Mouse (Mus musculus) liver, postnatal 0 days (tissue): ENCODE measurements around the gene Zbtb9. TPM values are rescaled to one million over a fixed set of nuclear protein-coding genes. Genes with fewer than 3 reads are reported as not detected.
"Not testable (repeated sequence)": the region's sequence is repeated elsewhere in the genome, so short reads cannot be mapped to it uniquely, and the experiment has no call there.

Source experiments
- ATAC-seq: fragments of 200-750 bp; cut with Nextera tagmentation; 2 replicates; pipeline ENCODE4 v1.8.0; 2017; ENCODE audit warnings: mild to moderate bottlenecking, moderate library complexity
- DNase-seq: peaks from one replicate; pipeline ENCODE4 v3.0.0-alpha.2; 2016
- H3K27ac ChIP-seq: fragments of 300-500 bp; sonication (generic); 2 replicates; pipeline ENCODE4 v1.5.1; 2014; ENCODE audit warnings: antibody characterized with exemption, moderate library complexity, mild to moderate bottlenecking, low read depth
- H3K27me3 ChIP-seq: fragments of 300-500 bp; sonication (generic); 2 replicates; pipeline ENCODE4 v1.6.1; 2014; ENCODE audit warnings: low read length, control low read depth, mixed read lengths; ENCODE audit not compliant: insufficient read depth
- H3K36me3 ChIP-seq: fragments of 300-500 bp; sonication (generic); replicated peaks from 2 replicates; pipeline ENCODE4 v1.6.1; 2014; ENCODE audit warnings: mild to moderate bottlenecking, control low read depth, low read length, moderate library complexity, mixed read lengths; ENCODE audit not compliant: insufficient read depth
- H3K4me1 ChIP-seq: fragments of 300-500 bp; sonication (generic); 2 replicates; pipeline ENCODE4 v1.6.1; 2014; ENCODE audit warnings: antibody characterized with exemption, mild to moderate bottlenecking, control low read depth; ENCODE audit not compliant: insufficient read depth
- H3K4me2 ChIP-seq: fragments of 300-500 bp; sonication (generic); 2 replicates; pipeline ENCODE4 v1.6.1; 2014; ENCODE audit warnings: low read depth, mild to moderate bottlenecking, low read length, moderate library complexity, mixed read lengths
- H3K4me3 ChIP-seq: fragments of 300-500 bp; sonication (generic); 2 replicates; pipeline ENCODE4 v1.5.1; 2014; ENCODE audit warnings: low read depth, low read length
- H3K9ac ChIP-seq: fragments of 300-500 bp; sonication (generic); replicated peaks from 2 replicates; pipeline ENCODE4 v1.6.1; 2014; ENCODE audit warnings: mild to moderate bottlenecking, moderate library complexity
- H3K9me3 ChIP-seq: fragments of 300-500 bp; sonication (generic); 2 replicates; pipeline ENCODE4 v1.6.1; 2016; ENCODE audit warnings: mild to moderate bottlenecking, control low read depth, low read length, mixed read lengths
- CTCF ChIP-seq: sonication (generic); IDR thresholded peaks from 2 replicates; pipeline ENCODE4 v1.5.1; 2016; ENCODE audit warnings: antibody characterized with exemption, low read depth
- EP300 ChIP-seq: IDR thresholded peaks from 2 replicates; pipeline ENCODE4 v1.6.1; 2016; ENCODE audit warnings: antibody characterized with exemption, low read depth, mild to moderate bottlenecking
- WGBS: fragments of 180-500 bp; shearing (Covaris S2); extraction: QIAGEN DNeasy Blood & Tissue Kit; methylation state at CpG from one replicate; pipeline ENCODE4 v1.1.7; 2014; ENCODE audit not compliant: insufficient replicate concordance; 5-methylcytosine and 5-hydroxymethylcytosine counted together
- polyA plus RNA-seq: library from polyadenylated mRNA; unstranded; fragments of >200 nt; fragmentation: Nextera tagmentation; extraction: Ambion mirVana; gene quantifications from 2 replicates; pipeline ENCODE4 v1.2.1, GENCODE M21; 2015

Gene Zbtb9
- polyA plus RNA-seq, result 3.3 and 4.4 TPM in 2 replicates

- H3K9me3 ChIP-seq, result no peaks in the 10 kb centered on the region
- H3K27me3 ChIP-seq, result no peaks in the 10 kb centered on the region
- WGBS, result under 1% methylated on average over 63 of the region's 75 CpGs
- peaks cover 18% of the 10 kb centered on the region for H3K4me1 ChIP-seq
- TF ChIP-seq EP300 (no peak), CTCF (no peak)
- peak within 1 kb of the TSS; percentile 100 for H3K4me2 ChIP-seq
- ATAC-seq, result peak; percentile 100
- peak; percentile 97 for DNase-seq
- peaks cover 13% of the 10 kb centered on the region for H3K36me3 ChIP-seq
- H3K9ac ChIP-seq, result peak within 1 kb of the TSS; percentile 87
- H3K4me3 ChIP-seq, result peak within 1 kb of the TSS; percentile 82
- peak within 1 kb of the TSS; percentile 89 for H3K27ac ChIP-seq
Measured at GRCm38 (mm10) chr17:26972703-26973574, at the start of gene Zbtb9. Gene Zbtb9 (plus strand): TSS chr17:26973167.

GRCm38 (mm10) chr17:26925414-26925813 is 47.6 kb upstream of the Zbtb9 start:
- peaks cover 18% of the 10 kb centered on the region for H3K36me3 ChIP-seq
- H3K27ac ChIP-seq, H3K4me1 ChIP-seq, DNase-seq, H3K27me3 ChIP-seq, H3K4me2 ChIP-seq, ATAC-seq, H3K4me3 ChIP-seq, H3K9me3 ChIP-seq, H3K9ac ChIP-seq: not testable (repeated sequence)
- WGBS, result 91% methylated on average over 9 of the region's 9 CpGs

GRCm38 (mm10) chr17:26931795-26932194 is 41.2 kb upstream of the Zbtb9 start:
- 64% methylated on average over 7 of the region's 7 CpGs for WGBS
- H3K36me3 ChIP-seq, result peaks cover 22% of the 10 kb centered on the region

GRCm38 (mm10) chr17:26932839-26933398 is 40.0 kb upstream of the Zbtb9 start, which contains the start of gene Phf1:
Gene Phf1 (plus strand): TSS chr17:26933052.
- under 1% methylated on average over 26 of the region's 43 CpGs for WGBS
- ATAC-seq (peak; percentile 96), DNase-seq (peak; percentile 99)
- H3K36me3 ChIP-seq, result peaks cover 27% of the 10 kb centered on the region
- peak within 1 kb of the TSS; percentile 74 for H3K4me3 ChIP-seq
- H3K4me2 ChIP-seq, result peak within 1 kb of the TSS; percentile 89
- H3K27me3 ChIP-seq, result no peaks in the 10 kb centered on the region
- H3K9ac ChIP-seq, result peak within 1 kb of the TSS; percentile 83
- no peaks in the 10 kb centered on the region for H3K9me3 ChIP-seq
- no peak for TF ChIP-seq EP300
- TF ChIP-seq CTCF, result no peak; the same call in none of the 2 replicates
- peak within 1 kb of the TSS; percentile 68 for H3K27ac ChIP-seq
- H3K4me1 ChIP-seq, result peaks cover 22% of the 10 kb centered on the region

More at GRCm38 (mm10) chr17:26931795-26932194, 41.2 kb upstream of the Zbtb9 start:
- H3K9me3 ChIP-seq, H3K27me3 ChIP-seq, H3K4me3 ChIP-seq, ATAC-seq, H3K27ac ChIP-seq, H3K4me2 ChIP-seq, H3K9ac ChIP-seq: not testable (repeated sequence)
- DNase-seq, result peak; percentile 66
- TF ChIP-seq CTCF, result peak; percentile 71
- peaks cover 17% of the 10 kb centered on the region for H3K4me1 ChIP-seq

GRCm38 (mm10) chr17:26933419-26933818 is 39.5 kb upstream of the Zbtb9 start:
- Histone ChIP-seq H3K4me1 (peaks cover 27% of the 10 kb centered on the region), H3K9ac (peak overlapping the region; percentile 83), H3K27me3 (no peaks in the 10 kb centered on the region), H3K9me3 (no peaks in the 10 kb centered on the region), H3K4me2 (peak overlapping the region; percentile 89), H3K36me3 (peaks cover 27% of the 10 kb centered on the region), H3K27ac (peak overlapping the region; percentile 68), H3K4me3 (peak overlapping the region; percentile 74)
- DNase-seq (no peak), ATAC-seq (no peak; the same call in 1 of the 2 replicates)
- TF ChIP-seq CTCF (no peak), EP300 (no peak)
- WGBS, result 5% methylated on average over 13 of the region's 13 CpGs
